Mouse (Mus musculus) spleen, adult 2 months (tissue): ENCODE data around the gene Cdc20b.

Experiments used
- CTCF ChIP-seq: fragments of 200-500 bp; IDR thresholded peaks from 2 replicates; pipeline ENCODE4 v1.5.1; 2011; ENCODE audit warnings: mild to moderate bottlenecking, inconsistent platforms; ENCODE audit not compliant: insufficient read depth, insufficient read length, insufficient replicate concordance; ENCODE audit errors: extremely low read depth
- POLR2A ChIP-seq: fragments of 200-500 bp; IDR thresholded peaks from 2 replicates; pipeline ENCODE4 v1.6.1; 2011; ENCODE audit warnings: low read depth, low read length, inconsistent platforms

DNA sequence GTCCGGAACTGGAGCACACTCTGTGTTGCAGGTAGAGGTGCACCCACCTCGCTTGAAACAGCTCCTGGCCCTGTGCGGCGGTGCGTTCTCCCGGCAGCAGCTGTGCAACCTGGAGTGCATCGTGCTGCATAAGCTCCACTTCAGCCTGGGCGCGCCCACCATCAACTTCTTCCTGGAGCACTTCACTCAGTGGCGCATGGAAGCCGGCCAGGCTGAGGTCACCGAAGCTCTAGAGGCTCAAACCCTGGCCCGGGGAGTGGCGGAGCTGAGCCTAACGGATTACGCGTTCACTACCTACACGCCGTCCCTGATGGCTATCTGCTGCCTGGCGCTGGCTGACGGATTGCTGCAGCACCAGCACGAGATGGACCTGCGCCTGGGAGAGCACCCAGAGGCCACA, 45.4 kb upstream of the Cdc20b start:
- TF ChIP-seq POLR2A, result no peak
- no peak for TF ChIP-seq CTCF
